Mouse (Mus musculus) kidney, adult 8-10 months (tissue): ENCODE measurements around the gene 5730409E04Rik.

Experiments used
- DNase-seq, 2 experiments: peaks; one replicate each; pipeline ENCODE4 v3.0.0; 2022

The 5730409E04Rik gene

DNA sequence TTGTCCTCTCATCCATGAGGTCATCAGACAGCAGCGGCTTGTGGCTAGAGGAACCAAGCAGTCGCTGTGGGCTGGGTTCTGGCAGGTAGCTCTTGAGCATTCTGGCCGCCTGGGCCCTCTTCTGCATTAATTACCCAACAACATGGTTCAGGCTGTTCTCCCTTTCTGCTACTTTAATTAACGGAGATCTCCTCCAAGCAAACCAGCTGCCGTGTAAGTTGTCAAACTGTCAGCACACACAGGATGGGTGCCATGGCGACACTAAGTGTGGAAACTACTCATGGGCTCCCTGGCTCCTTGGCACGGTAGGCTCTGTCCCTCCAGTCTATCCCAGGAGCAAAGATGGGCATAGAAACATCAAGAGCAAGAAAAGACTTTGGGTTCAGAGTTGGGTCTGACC, 29.7 kb downstream of the 5730409E04Rik start:
- no peak for DNase-seq

DNA sequence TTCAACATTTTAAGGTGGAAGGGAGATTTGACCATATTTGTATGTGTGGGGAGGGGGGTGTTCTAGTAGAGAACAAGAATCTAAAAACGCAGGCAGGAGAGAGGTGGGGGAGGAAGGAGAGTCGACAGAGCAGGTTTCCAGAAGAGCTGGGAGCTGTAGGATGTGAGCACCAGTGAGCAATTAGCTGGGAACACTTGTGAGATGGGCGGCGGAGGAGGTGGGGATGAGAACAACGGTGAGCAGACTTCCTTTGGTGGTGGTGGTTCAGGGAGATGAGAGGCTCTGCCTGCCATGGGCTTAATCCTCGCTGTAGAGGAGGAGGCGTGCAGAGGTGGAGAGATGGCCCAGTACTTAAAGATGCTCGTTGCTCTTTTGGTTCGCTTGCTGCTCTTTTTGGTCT, 32.3 kb downstream of the 5730409E04Rik start:
- DNase-seq, result no peak

DNA sequence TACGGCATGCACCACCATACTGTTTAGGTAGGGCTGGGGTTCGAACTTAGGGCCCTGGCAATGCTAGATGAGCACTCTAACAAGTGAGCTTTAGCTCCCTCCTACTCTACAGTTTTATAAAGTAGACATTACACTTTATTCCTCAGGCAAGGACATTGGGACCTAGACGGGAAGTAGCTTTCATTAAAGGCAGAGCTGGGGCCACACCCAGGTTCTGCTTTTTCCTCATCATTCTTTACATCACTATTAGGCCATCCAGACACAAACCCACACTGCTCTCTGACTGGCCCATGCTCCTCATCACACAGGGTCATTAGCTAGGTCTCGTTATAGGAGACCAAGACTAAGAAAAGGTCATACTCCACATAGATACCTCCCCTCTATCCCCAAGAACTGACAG, 34.2 kb downstream of the 5730409E04Rik start:
- no peak for DNase-seq

DNA sequence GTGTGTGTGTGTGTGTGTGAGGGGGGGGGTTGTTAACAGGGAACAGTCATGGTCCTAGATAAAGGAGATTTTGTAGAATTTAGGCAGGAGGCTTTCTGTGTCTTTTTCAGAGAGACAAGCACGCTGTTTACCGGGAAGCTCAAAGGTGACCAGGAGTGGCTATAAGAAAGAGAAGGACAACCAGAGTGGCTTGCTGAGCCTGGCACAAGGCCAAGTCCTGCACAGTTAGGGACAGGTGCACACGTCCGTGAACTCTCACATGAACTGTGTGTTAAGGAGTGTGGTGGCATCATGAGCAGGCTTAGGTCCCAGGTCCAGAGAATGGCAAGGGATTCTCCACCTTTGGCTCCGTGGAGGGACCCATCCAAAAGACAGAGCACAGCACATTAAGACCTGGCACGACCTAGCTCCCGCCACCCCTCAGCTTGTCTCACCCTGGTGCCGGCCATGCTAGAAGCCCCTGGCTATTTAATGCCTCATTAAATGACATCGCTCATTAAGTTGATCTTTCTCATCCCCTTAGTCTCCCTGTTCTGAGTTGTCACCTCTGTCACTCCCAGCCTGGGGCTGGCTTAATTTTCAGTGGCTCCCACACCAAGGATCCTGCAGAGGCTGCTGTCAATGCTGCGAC, 34.8 kb downstream of the 5730409E04Rik start:
- DNase-seq, result no peak

DNA sequence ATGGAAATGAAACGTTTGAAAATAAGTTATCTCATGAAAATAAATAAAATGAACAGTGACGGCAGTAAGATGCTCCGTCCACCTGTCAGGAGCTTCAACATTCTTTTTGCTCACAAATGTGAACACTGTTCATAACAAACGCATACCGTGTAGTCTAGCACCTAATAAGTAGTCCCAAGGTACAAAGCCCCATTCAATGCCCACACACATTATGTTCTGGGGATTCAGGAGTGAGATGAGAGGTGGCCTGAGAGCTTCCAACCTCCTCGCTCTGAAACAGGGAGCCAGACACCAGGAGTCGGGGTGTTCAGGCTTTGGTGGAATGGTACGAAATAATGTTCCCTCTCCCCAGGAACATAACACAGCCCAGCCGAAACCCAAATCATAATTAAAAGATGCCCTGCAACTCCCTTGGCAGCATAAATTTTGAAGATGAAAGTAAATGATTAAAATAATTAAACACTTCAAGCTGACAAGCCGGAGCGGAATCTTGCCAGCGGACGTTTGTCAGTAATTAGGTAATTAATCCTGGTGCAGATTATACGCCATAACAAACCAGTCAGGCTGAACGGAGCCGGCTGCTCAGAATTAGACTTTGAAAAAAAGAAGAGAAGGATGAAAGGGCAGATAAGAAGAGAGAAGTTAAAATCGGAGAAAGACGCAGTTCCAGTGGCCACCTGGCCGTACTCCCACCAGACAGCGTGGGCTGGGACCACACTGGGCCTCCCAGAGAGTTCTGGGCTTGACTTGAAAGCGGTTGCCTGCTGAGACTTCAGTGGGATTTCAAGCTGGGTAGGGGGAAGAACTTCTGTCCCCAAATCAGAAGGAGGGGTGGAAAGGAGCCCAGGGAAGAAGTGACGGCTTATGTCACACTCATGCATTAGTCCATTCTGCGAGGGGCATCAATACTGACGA, 38.6 kb downstream of the 5730409E04Rik start:
- peak; percentile 7 to 49 for DNase-seq

DNA sequence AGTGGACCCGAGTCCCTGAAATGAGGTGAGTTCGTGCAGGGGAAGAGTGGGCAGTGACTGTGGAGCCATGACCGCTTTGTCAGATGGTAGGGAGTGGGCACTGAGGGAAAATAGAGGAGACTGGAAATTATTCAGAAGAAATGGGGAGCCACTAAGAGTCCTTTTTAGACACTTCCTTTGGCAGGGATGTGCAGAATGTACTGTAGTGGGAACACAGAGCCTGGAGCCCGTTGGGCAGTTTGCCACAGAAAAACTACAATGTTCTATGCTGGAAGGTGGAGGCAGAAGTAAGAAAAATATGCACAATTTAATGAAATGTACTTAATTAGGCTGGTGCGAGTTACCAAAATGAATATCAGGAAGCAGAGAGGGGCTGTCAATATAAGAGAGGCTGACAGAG, 43.5 kb downstream of the 5730409E04Rik start:
- DNase-seq, result no peak

DNA sequence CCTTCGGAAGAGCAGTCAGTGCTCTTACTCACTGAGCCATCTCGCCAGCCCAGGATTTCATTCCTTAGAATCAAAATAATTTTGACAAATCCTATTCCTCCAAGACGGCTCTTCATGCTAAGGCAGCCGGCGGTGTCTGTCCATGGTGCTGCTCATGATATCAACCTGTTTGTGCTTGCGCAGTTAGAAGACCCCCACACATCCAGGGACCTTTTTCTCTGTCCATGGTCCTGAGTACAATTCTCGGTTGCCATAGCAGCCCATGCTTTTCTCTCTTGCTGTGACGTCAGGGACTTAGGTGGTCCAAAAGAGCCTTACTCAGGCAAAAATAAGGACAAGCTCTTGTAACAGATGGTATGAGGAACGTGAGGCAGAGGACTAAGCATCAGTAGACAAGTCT, 45.7 kb downstream of the 5730409E04Rik start:
- no peak for DNase-seq

DNA sequence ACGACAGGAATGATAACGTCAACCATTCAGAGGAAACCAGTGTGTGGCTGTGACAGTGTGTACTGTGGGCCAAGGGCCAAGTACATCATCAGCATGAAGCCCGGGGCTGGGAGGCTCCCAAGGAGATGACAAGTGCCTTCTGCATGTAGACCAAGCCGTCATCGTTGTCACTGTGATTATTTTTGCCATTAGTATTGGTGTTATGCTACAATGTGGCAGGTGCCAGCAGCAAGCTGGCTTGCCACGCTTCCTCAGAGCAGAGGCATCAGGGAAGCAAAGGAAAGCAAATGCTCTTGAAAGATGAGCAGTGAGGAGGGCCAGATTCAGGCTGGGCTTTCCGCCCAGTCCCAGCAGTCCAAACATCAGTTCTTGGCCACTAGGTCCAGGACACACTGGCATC, 51.6 kb downstream of the 5730409E04Rik start:
- no peak for DNase-seq
